Mouse (Mus musculus): ENCODE measurements around the gene Nxn. TPM values are rescaled to one million over a fixed set of nuclear protein-coding genes. Genes with fewer than 3 reads are reported as not detected.

The Nxn gene
- polyA plus RNA-seq, 2 experiments = 1.9 to 2.1 TPM

DNA sequence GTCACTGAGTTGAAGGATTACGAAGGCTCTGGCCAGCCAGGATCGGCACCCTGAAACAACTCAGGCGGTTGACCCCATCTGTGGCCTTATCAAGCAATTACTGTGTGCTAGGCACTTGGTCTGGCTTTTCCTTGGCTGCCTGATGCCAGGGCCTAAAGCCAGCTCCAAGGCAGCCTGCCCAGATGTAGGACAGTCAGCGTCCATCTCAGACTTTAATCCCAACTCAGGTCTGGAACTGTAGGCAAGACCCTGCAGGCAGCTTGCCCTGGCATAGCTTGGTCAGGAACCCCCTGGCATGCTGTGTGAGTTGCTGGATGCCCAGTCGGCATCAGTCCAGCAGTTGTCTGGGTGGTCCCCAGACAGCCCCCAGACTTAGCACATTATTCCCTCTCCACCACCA, 37.1 kb upstream of the Nxn start:
- DNase-seq (ENCODE audit: low read depth in 3 of 3, low spot score in 3 of 3) (no peak), ATAC-seq (ENCODE audit: insufficient read depth) (no peak)
- no peaks in the 10 kb centered on the region for H3K4me1 ChIP-seq (replicated peaks; ENCODE audit: control insufficient read depth in 2 of 2, insufficient read depth in 2 of 2, low read length in 1 of 2)
- H3K36me3 ChIP-seq (replicated peaks; ENCODE audit: control insufficient read depth, insufficient read depth, low read depth) = no peaks in the 10 kb centered on the region
- WGBS (ENCODE audit: insufficient replicate concordance) = 69% methylated on average over 5 of the region's 5 CpGs
- no peak overlapping the region for H3K4me3 ChIP-seq (ENCODE audit: insufficient read depth in 1 of 2, low read depth in 2 of 2, low read length in 2 of 2)
- no peaks in the 10 kb centered on the region for H3K9me3 ChIP-seq (ENCODE audit: control insufficient read depth, low read length)
- TF ChIP-seq EP300 (IDR thresholded peaks at IDR 0.05; ENCODE audit: low read depth) = no peak
- no peak for TF ChIP-seq CTCF (IDR thresholded peaks at IDR 0.05; ENCODE audit: low read depth)
- H3K27me3 ChIP-seq (ENCODE audit: control insufficient read depth, insufficient read depth, low read length) = no peaks in the 10 kb centered on the region; the same call in 1 of the 2 replicates
- H3K9ac ChIP-seq (replicated peaks) = no peak overlapping the region
- no peak overlapping the region for H3K4me2 ChIP-seq (ENCODE audit: low read depth)
- no peak overlapping the region for H3K27ac ChIP-seq

GRCm38 (mm10) chr11:76429966-76430631, 31.2 kb upstream of the Nxn start:
- no peak overlapping the region for H3K9ac ChIP-seq (replicated peaks)
- no peak for TF ChIP-seq CTCF (IDR thresholded peaks at IDR 0.05; ENCODE audit: low read depth)
- TF ChIP-seq EP300 (IDR thresholded peaks at IDR 0.05; ENCODE audit: low read depth) = no peak
- H3K4me1 ChIP-seq (replicated peaks; ENCODE audit: control insufficient read depth in 2 of 2, insufficient read depth in 2 of 2, low read length in 1 of 2) = no peaks in the 10 kb centered on the region
- ATAC-seq (ENCODE audit: insufficient read depth) (no peak), DNase-seq (ENCODE audit: low read depth in 3 of 3, low spot score in 3 of 3) (no peak)
- no peak overlapping the region for H3K4me2 ChIP-seq (ENCODE audit: low read depth)
- no peaks in the 10 kb centered on the region for H3K27me3 ChIP-seq (ENCODE audit: control insufficient read depth, insufficient read depth, low read length)
- H3K36me3 ChIP-seq (replicated peaks; ENCODE audit: control insufficient read depth, insufficient read depth, low read depth) = no peaks in the 10 kb centered on the region
- 51% methylated on average over 6 of the region's 6 CpGs for WGBS (ENCODE audit: insufficient replicate concordance)
- no peak overlapping the region for H3K27ac ChIP-seq
- H3K4me3 ChIP-seq (ENCODE audit: insufficient read depth in 1 of 2, low read depth in 2 of 2, low read length in 2 of 2) = no peak overlapping the region
- no peaks in the 10 kb centered on the region for H3K9me3 ChIP-seq (ENCODE audit: control insufficient read depth, low read length)

- H3K4me2 ChIP-seq (ENCODE audit: low read depth) = no peak overlapping the region
- no peaks in the 10 kb centered on the region for H3K4me1 ChIP-seq (replicated peaks; ENCODE audit: control insufficient read depth in 2 of 2, insufficient read depth in 2 of 2, low read length in 1 of 2)
- no peak overlapping the region for H3K4me3 ChIP-seq (ENCODE audit: insufficient read depth in 1 of 2, low read depth in 2 of 2, low read length in 2 of 2)
- WGBS (ENCODE audit: insufficient replicate concordance) = 47% methylated on average over 7 of the region's 7 CpGs
- no peak for ATAC-seq (ENCODE audit: insufficient read depth)
- H3K27ac ChIP-seq = no peak overlapping the region
- no peaks in the 10 kb centered on the region for H3K9me3 ChIP-seq (ENCODE audit: control insufficient read depth, low read length)
- H3K9ac ChIP-seq (replicated peaks) = no peak overlapping the region
- no peaks in the 10 kb centered on the region for H3K36me3 ChIP-seq (replicated peaks; ENCODE audit: control insufficient read depth, insufficient read depth, low read depth)
- DNase-seq (ENCODE audit: low read depth in 3 of 3, low spot score in 3 of 3) = no peak
- TF ChIP-seq CTCF (IDR thresholded peaks at IDR 0.05; ENCODE audit: low read depth) (no peak), EP300 (IDR thresholded peaks at IDR 0.05; ENCODE audit: low read depth) (no peak)
- no peaks in the 10 kb centered on the region for H3K27me3 ChIP-seq (ENCODE audit: control insufficient read depth, insufficient read depth, low read length)
Observed at GRCm38 (mm10) chr11:76429556-76429955, 30.6 kb upstream of the Nxn start.

- TF ChIP-seq CTCF (IDR thresholded peaks at IDR 0.05; ENCODE audit: low read depth) (0 out of 2 replicates have a peak, but pooled peaks have one; percentile 15), EP300 (IDR thresholded peaks at IDR 0.05; ENCODE audit: low read depth) (no peak)
- H3K4me1 ChIP-seq (replicated peaks; ENCODE audit: control insufficient read depth in 2 of 2, insufficient read depth in 2 of 2, low read length in 1 of 2) = no peaks in the 10 kb centered on the region
- DNase-seq (ENCODE audit: low read depth in 3 of 3, low spot score in 3 of 3) (no peak), ATAC-seq (ENCODE audit: insufficient read depth) (no peak)
- no peak overlapping the region for H3K4me2 ChIP-seq (ENCODE audit: low read depth)
- H3K9me3 ChIP-seq (ENCODE audit: control insufficient read depth, low read length) = no peaks in the 10 kb centered on the region
- WGBS (ENCODE audit: insufficient replicate concordance) = 45% methylated on average over 4 of the region's 4 CpGs
- no peak overlapping the region for H3K4me3 ChIP-seq (ENCODE audit: insufficient read depth in 1 of 2, low read depth in 2 of 2, low read length in 2 of 2)
- H3K36me3 ChIP-seq (replicated peaks; ENCODE audit: control insufficient read depth, insufficient read depth, low read depth) = no peaks in the 10 kb centered on the region
- H3K27me3 ChIP-seq (ENCODE audit: control insufficient read depth, insufficient read depth, low read length) = no peaks in the 10 kb centered on the region
- H3K9ac ChIP-seq (replicated peaks) = no peak overlapping the region
- H3K27ac ChIP-seq = no peak overlapping the region
Observed at GRCm38 (mm10) chr11:76429046-76429445, 30.1 kb upstream of the Nxn start.

DNA sequence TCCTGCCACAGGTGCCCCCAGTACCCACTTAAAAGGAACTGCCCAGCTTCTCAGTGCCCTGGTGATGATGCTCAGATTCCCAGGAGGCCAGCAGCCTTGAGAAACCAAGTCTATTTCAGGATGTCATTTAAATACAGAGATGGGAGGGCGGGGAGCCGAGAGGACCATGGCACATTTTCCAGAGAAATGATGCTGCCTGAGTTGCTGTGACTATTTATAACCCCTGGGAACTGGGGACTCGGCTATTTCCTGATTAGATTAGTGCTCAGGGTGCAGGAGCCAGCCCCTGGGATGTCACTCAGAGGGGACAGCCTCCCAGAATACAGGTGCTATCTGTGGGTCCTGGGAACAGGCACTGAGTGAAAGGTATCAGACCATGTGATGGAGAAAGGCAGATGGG, 28.8 kb upstream of the Nxn start:
- Histone ChIP-seq H3K4me1 (replicated peaks; ENCODE audit: control insufficient read depth in 2 of 2, insufficient read depth in 2 of 2, low read length in 1 of 2) (no peaks in the 10 kb centered on the region), H3K9ac (replicated peaks) (no peak overlapping the region), H3K36me3 (replicated peaks; ENCODE audit: control insufficient read depth, insufficient read depth, low read depth) (no peaks in the 10 kb centered on the region), H3K4me3 (ENCODE audit: insufficient read depth in 1 of 2, low read depth in 2 of 2, low read length in 2 of 2) (no peak overlapping the region), H3K27ac (no peak overlapping the region), H3K4me2 (ENCODE audit: low read depth) (no peak overlapping the region), H3K9me3 (ENCODE audit: control insufficient read depth, low read length) (no peaks in the 10 kb centered on the region), H3K27me3 (ENCODE audit: control insufficient read depth, insufficient read depth, low read length) (no peaks in the 10 kb centered on the region)
- ATAC-seq (ENCODE audit: insufficient read depth) (no peak), DNase-seq (ENCODE audit: low read depth in 3 of 3, low spot score in 3 of 3) (no peak)
- TF ChIP-seq EP300 (IDR thresholded peaks at IDR 0.05; ENCODE audit: low read depth) (no peak), CTCF (IDR thresholded peaks at IDR 0.05; ENCODE audit: low read depth) (no peak)
- 61% methylated on average over 3 of the region's 3 CpGs for WGBS (ENCODE audit: insufficient replicate concordance)

Data from liver, embryonic 14.5 days (tissue).